Mouse (Mus musculus): Measurements from ENCODE around the gene Nrap. TPM values are rescaled to one million over a fixed set of nuclear protein-coding genes. Genes with fewer than 3 reads are reported as not detected.
A peak's percentile ranks its signal among the peaks of the same experiment; 100 is the strongest.
"Not testable (repeated sequence)": the region's sequence is repeated elsewhere in the genome, so short reads cannot be mapped to it uniquely, and the experiment has no call there.

Nrap gene
- total RNA-seq, 2 experiments from 2014 or later: 0.07 to 0.20 TPM

- no peak for DNase-seq
Observed at GRCm38 (mm10) chr19:56366168-56366567, 23.7 kb downstream of the Nrap start.

DNA sequence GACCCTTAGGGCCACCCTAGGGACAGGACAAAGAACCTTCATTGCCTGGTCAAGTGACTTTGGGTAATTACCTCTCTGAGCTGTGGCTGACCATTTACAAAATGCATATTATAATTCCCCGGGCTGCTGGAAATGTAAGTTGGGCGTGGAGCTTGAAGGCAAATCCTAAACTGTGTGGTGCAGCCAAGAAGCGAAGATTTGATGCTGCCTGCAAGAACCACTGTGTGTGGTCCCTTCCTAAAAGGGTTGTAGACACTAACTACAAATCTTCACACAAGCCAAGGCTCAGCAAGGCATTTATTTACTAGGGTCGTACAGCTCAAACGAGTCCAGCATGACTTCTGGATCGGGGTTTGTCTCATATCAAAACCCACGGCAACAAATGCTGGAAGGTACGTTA is 25.3 kb downstream of the Nrap start:
- no peak for DNase-seq

DNA sequence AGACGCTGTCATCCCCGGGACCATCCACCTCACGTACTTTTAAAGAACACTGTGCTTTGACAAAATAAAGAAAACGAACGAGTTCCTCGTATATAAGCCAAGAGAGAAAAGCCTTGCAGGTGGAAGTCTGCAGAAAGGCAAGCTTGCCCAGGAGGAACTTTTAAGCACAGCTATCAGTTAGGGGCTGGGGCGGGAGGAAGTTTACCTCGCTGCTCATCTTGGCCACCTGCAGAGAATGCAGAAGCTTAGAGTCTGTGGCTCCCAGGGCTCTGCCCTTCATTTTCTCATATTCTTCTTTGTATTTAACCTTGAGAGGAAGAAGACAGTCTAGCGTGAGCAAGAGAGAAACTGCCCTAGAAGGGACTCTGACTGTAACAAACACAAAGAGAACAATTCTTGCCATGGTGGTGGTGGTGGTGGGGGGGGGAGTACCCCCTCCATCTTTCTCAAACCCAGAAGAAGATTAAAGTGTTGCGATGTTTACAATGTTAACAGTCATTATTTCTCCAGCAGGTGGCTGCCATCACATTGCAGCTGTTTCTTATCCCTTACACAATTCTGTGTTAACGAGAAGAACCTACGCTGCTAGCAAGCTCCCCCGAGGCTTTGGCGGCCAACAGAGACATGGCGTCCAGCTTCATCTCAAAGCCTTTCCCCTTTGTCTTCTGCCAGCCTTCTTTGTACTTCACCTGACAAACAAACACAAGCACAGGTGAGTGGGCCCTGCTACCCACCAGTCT is 25.9 kb downstream of the Nrap start:
- no peak for DNase-seq

DNA sequence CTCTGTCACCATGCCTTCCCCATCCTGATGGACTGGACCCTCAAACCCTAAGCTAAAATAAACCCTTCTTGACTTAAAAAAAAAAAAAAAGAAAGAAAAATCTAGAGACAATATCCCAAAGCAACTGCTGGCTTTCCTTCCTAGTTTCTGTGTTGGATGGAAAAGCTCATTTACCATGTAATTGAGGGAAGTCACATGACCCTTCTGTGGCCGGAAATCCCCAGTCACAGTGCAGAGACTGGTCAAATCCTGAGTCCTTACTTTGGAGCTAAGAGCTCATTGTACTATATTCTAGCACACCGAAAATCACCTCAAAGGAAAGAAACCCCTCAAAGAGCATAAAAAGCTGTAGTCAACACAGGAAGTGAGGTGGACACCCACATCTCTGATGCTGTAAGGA is 30.9 kb downstream of the Nrap start:
- DNase-seq: no peak

GRCm38 (mm10) chr19:56357374-56357708 is 32.5 kb downstream of the Nrap start:
- DNase-seq: not testable (repeated sequence)

DNA sequence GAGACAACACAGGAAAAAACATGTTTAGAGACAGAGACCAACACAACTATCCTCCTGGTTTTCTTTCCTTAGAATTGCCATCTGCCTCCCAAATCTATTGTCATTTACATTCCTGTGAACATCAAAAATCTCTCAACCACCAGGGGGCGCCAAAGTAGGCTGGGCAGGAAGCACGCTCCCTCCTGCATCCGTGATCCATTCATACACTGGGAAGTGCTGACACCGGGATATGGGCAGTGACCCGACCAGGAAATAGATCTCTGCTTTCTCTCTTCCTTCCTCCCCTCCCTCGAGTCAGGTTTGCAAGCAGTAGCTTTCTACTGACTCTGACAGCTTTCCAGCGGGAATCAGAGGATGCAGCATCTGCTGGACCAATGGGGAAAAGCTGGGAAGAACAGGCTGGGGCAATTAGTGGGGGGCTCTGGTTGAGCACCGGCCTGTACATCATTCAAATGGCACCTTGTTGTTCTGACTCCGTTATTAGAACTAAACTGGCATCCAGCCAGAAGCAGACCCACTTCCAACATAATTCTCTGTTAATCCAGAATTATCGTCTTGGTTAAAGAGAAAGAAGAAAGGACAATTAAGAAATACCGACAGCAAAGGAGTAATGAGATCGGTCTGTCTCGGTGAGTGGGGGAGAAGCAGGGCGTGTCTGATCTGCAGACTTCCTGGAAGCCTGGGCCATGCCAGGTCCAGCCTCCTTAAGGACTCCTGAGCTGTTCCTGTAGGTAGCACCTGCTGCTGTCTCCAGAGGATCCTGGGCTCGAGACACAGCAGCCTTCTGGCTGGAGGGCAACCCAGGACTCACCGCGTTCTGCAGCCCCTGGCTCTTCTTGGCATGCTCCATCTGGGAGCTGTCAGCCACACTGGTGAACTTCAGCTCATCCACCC is 33.1 kb downstream of the Nrap start:
- peak; percentile 77 to 85 for DNase-seq

DNA sequence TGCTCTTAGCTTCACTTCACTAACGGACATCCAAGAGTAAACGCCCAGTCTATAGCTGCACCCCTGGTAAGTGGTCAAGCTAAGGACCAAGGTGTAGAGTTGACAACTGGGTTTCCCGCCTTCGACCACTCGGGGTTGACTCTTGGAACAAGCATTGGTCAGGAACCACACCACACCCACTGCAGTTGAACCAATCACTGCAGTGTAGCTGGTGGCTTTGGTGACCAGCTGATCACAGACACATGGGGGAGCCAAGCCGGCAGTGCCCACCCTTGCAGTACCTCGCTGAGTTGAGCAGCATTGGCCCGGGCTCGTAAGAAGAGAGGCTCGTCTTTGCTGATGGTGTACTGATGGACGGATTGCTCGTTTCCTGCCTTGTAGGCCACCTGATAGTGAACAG is 34.6 kb downstream of the Nrap start:
- no peak for DNase-seq

DNA sequence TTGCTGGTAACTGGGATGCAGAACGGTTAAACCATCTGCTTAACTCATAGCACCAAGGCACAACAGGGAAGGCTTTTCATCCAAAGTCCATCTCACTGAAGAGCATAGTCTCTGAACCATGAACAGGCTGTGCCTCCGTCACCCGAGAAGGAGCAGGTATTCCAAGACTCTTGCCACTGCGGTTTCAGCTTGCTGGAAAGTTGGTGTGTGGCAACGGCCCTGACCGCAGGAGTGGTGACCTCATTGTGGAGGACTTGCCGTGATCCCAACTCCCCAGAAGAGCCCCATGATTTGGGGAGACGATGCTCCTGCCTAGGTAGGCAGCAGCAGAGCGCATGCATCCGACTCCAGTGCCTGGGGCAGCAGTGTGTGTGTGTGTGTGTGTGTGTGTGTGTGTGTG is 36.1 kb downstream of the Nrap start:
- DNase-seq: no peak

GRCm38 (mm10) chr19:56349295-56349694 is 40.5 kb downstream of the Nrap start:
- DNase-seq: peak; percentile 9 to 41

GRCm38 (mm10) chr19:56346750-56347149 is 43.1 kb downstream of the Nrap start:
- DNase-seq: no peak

GRCm38 (mm10) chr19:56346016-56346415 is 43.8 kb downstream of the Nrap start:
- DNase-seq: no peak

DNA sequence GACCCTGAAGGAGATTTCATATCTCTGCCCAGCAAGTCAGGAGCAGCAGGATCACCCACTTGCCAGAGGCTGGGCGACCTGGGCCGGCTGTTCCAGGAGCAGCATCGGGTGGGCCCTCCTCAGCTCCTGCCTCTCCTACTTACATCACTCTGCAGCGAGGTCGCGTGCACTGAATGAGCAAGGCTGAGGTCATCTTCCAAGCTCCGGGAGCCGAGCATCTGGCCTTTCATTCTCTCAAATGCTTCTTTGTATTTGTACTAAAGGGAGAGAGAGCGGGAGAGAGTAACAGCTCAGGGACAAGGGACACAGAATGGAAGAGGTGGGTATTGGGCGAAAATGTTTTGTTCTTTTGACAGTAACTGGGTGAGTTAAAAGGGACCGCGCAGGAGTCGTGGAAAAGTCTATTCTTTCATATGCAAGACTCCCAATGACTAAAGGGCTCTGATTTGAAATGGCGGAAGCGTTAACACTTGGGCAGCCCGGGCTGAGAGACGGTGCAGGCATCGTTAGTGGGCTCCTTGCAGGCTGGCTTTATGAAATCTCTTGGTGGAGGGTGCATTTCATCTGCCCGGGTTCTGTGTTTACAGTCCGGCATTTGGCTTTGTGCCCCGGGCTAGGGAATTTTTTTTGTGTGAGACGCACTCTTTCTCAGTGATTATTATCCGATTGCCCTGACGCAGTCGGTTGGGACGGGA is 45.8 kb downstream of the Nrap start:
- DNase-seq: peak; percentile 74 to 75

DNA sequence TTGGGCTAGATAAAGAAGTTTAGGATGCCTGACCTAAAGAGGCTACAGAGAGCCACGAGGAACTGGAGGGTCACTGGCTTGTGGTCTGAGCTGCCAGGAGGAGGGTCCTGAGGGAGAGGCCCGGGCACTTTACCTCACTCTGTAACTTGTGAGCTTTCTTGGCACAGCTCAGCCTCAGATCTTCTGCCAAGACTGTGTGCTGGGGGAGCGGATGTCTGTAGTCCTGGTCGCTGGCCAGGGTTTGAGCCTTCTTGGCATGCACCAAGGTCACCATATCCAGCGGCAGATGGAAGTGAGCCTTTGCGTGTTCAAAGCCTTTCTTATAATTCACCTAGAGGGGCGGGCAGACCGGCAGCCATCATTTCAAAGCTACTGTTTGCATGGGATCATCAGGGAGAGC is 47.8 kb downstream of the Nrap start:
- DNase-seq: peak; percentile 85 to 89

- DNase-seq: peak in 1 of 2 experiments; percentile 31
Observed at GRCm38 (mm10) chr19:56336826-56337225, 53.0 kb downstream of the Nrap start.

GRCm38 (mm10) chr19:56336321-56336720 is 53.5 kb downstream of the Nrap start:
- no peak for DNase-seq

- no peak for DNase-seq
Observed at GRCm38 (mm10) chr19:56326243-56326855, 63.5 kb downstream of the Nrap start.

DNA sequence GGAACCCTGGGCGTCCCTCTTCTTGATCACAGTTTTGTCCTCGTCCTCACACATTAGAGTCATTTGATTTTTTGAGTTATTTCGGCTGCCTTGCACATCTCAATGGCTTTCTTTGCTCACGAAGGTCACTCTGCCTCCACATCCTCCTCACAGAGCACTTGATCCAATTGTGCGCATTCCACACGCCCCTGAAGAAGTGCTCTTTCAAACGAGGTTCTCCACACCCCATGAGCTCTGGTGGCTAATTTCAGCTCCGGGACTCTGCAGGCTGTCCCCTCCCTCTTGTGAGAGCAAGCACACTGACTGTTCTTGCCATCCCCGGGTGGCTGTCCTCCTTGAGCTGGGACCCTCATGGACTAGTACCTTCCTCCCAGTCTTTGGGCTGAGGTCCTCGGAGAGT is 64.2 kb downstream of the Nrap start:
- DNase-seq: no peak

GRCm38 (mm10) chr19:56321303-56321920 is 68.4 kb downstream of the Nrap start:
- no peak for DNase-seq

DNA sequence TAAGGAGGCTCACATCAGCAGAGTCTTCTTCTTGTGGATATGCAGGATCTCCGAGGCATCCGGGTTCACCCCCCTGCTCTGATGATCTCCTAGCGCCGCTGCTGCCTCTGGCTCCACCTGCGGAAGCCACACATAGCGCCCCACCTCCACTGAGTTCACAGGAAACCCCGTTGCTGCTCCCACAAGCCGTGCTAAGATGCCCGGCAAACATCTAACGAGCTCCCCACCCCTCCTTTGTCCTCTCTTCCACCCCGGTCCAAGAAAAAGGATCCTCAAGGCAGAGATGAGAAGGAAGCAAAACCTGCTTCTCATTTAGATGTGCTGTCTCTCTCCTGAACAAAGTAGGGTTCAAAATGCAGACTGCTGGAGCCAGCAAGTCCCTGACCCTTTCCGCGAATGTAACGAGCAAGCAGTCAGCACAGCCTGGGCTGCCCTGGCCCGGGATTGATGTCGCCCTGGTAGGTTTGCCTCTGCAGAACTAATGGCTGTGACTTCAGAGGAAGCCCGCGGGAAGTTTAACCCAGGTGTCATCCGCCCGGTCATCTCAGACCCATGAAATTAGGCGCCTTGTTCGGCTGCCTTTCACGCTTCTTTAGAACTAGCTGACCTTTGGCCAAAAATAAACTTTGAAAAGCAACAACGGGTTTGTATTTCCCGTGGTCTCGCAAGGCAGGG is 69.5 kb downstream of the Nrap start:
- DNase-seq: no peak

GRCm38 (mm10) chr19:56319629-56320028 is 70.2 kb downstream of the Nrap start:
- no peak for DNase-seq

- DNase-seq: no peak
Observed at GRCm38 (mm10) chr19:56319219-56319618, 70.6 kb downstream of the Nrap start.
